Mouse (Mus musculus): ENCODE data around the gene Ajm1.
"Not testable (repeated sequence)": the region's sequence is repeated elsewhere in the genome, so short reads cannot be mapped to it uniquely, and the experiment has no call there.

DNA sequence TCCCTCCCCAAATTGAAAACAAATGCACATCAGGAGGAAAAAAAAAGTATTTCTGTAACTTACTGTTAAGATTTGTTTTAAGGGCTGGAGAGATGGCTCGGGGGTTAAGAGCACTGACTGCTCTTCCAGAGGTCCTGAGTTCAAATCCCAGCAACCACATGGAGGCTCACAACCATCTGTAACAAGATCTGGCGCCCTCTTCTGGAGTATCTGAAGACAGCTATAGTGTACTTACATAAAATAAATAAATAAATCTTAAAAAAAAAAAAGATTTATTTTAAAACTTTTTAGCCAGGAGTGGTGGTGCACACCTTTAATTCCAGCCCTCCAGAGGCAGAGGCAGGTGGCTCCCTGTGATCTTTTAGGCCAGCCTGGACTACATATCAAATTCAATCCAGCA is 26.1 kb downstream of the Ajm1 start:
- not testable (repeated sequence) for TF ChIP-seq MXI1 (IDR thresholded peaks at IDR 0.05; ENCODE audit: low read depth, low read length); JUND (IDR thresholded peaks at IDR 0.05; ENCODE audit: low read depth, low read length); SIN3A (IDR thresholded peaks at IDR 0.05; ENCODE audit: low read length); GATA1 (IDR thresholded peaks at IDR 0.05; ENCODE audit: low read depth, low read length); POLR2A (IDR thresholded peaks at IDR 0.05; ENCODE audit: control insufficient read depth in 1 of 2, insufficient read depth in 1 of 2, low read depth in 1 of 2, low read length in 2 of 2, poor library complexity in 1 of 2); E2F4 (IDR thresholded peaks at IDR 0.05; ENCODE audit: borderline replicate concordance, low read depth, low read length)

Data from MEL (cell line).